Mouse (Mus musculus) MEL (cell line): ENCODE data around the gene Rras2.

ENCODE experiments used
- CTCF ChIP-seq, 3 experiments: IDR thresholded peaks in 2 of 3; conservative IDR thresholded peaks in 1 of 3; 2 replicates each; pipeline ENCODE4 v1.5.1; 2011 to 2012; ENCODE audit warnings: low read length in 3 of 3, low read depth in 2 of 3, mild to moderate bottlenecking in 2 of 3, improper control_type of control experiment in 1 of 3, inconsistent platforms in 1 of 3, mixed read lengths in 1 of 3, moderate library complexity in 1 of 3; ENCODE audit not compliant: control insufficient read depth in 1 of 3, insufficient read depth in 1 of 3, poor library complexity in 1 of 3, severe bottlenecking in 1 of 3
- EP300 ChIP-seq, 2 experiments: IDR thresholded peaks; 2 replicates each; pipeline ENCODE4 v1.6.1; 2011; ENCODE audit warnings: improper control_type of control experiment in 2 of 2, low read length in 2 of 2, low read depth in 1 of 2, mild to moderate bottlenecking in 1 of 2
- POLR2A ChIP-seq, 2 experiments: IDR thresholded peaks; 2 replicates each; pipeline ENCODE4 v1.6.1; 2011 to 2012; ENCODE audit warnings: low read length in 2 of 2, mild to moderate bottlenecking in 2 of 2, control low read depth in 1 of 2, improper control_type of control experiment in 1 of 2, low read depth in 1 of 2, moderate library complexity in 1 of 2; ENCODE audit not compliant: control insufficient read depth in 1 of 2, insufficient read depth in 1 of 2, poor library complexity in 1 of 2
- RCOR1 ChIP-seq: IDR thresholded peaks from 2 replicates; pipeline ENCODE4 v1.6.1; 2012; ENCODE audit warnings: low read depth, mild to moderate bottlenecking, inconsistent platforms, low read length, improper control_type of control experiment
- ZNF384 ChIP-seq: IDR thresholded peaks from 2 replicates; pipeline ENCODE4 v1.6.1; 2012; ENCODE audit warnings: low read depth, mild to moderate bottlenecking, inconsistent platforms, low read length, improper control_type of control experiment

- TF ChIP-seq EP300 (IDR thresholded peaks at IDR 0.05; ENCODE audit: low read depth in 1 of 2, low read length in 2 of 2): no peak
- no peak for TF ChIP-seq RCOR1
- TF ChIP-seq POLR2A (IDR thresholded peaks at IDR 0.05; ENCODE audit: control insufficient read depth in 1 of 2, insufficient read depth in 1 of 2, low read depth in 1 of 2, low read length in 2 of 2, poor library complexity in 1 of 2): no peak
- no peak for TF ChIP-seq CTCF (IDR thresholded peaks at IDR 0.05 in 2 of 3, conservative IDR thresholded peaks at IDR 0.05 in 1 of 3; ENCODE audit: control insufficient read depth in 1 of 3, insufficient read depth in 1 of 3, low read depth in 2 of 3, low read length in 3 of 3, poor library complexity in 1 of 3, severe bottlenecking in 1 of 3)
- no peak for TF ChIP-seq ZNF384
These were observed 750 bp downstream of the Rras2 start for GRCm38 (mm10) chr7:114116711-114117351.
